Mouse (Mus musculus): ENCODE results near the gene Pycard. TPM values are rescaled to one million over a fixed set of nuclear protein-coding genes. Genes with fewer than 3 reads are reported as not detected.
A peak's percentile ranks its signal among the peaks of the same experiment; 100 is the strongest.

The Pycard gene
- polyA plus RNA-seq, 1 experiment from 2014 or later: 7.5 TPM

- Histone ChIP-seq H3K9me3 (ENCODE audit: control insufficient read depth, low read length) (no peaks in the 10 kb centered on the region), H3K9ac (replicated peaks; ENCODE audit: low read length) (no peak overlapping the region), H3K27me3 (ENCODE audit: control insufficient read depth, insufficient read depth, low read length) (no peaks in the 10 kb centered on the region), H3K36me3 (ENCODE audit: control insufficient read depth, insufficient read depth, low read length) (peaks cover 29% of the 10 kb centered on the region), H3K4me3 (replicated peaks; ENCODE audit: low read depth, low read length) (no peak overlapping the region), H3K27ac (replicated peaks; ENCODE audit: low read depth, low read length) (no peak overlapping the region), H3K4me2 (ENCODE audit: low read length) (no peak overlapping the region), H3K4me1 (ENCODE audit: control insufficient read depth, insufficient read depth, low read length) (no peaks in the 10 kb centered on the region)
- DNase-seq (no peak), ATAC-seq (ENCODE audit: low FRiP score, low TSS enrichment) (no peak)
- 55% methylated on average over 5 of the region's 5 CpGs for WGBS
Observed at GRCm38 (mm10) chr7:127992488-127993340, 953 bp downstream of the Pycard start.

- peaks cover 36% of the 10 kb centered on the region for H3K36me3 ChIP-seq (ENCODE audit: control insufficient read depth, insufficient read depth, low read length)
- no peak overlapping the region for H3K4me3 ChIP-seq (replicated peaks; ENCODE audit: low read depth, low read length)
- no peak overlapping the region for H3K4me2 ChIP-seq (ENCODE audit: low read length)
- no peak overlapping the region for H3K9ac ChIP-seq (replicated peaks; ENCODE audit: low read length)
- 49% methylated on average over 6 of the region's 6 CpGs for WGBS
- H3K9me3 ChIP-seq (ENCODE audit: control insufficient read depth, low read length): no peaks in the 10 kb centered on the region
- H3K27me3 ChIP-seq (ENCODE audit: control insufficient read depth, insufficient read depth, low read length): no peaks in the 10 kb centered on the region
- ATAC-seq (ENCODE audit: low FRiP score, low TSS enrichment) (peak; percentile 34; the same call in 1 of the 2 replicates), DNase-seq (peak; percentile 85)
- H3K27ac ChIP-seq (replicated peaks; ENCODE audit: low read depth, low read length): no peak overlapping the region
- no peaks in the 10 kb centered on the region for H3K4me1 ChIP-seq (ENCODE audit: control insufficient read depth, insufficient read depth, low read length)
Observed at GRCm38 (mm10) chr7:127991643-127992487, 1.8 kb downstream of the Pycard start.

GRCm38 (mm10) chr7:127988904-127989303 lies 4.8 kb downstream of the Pycard start:
- H3K9me3 ChIP-seq (ENCODE audit: control insufficient read depth, low read length): no peaks in the 10 kb centered on the region
- H3K9ac ChIP-seq (replicated peaks; ENCODE audit: low read length): no peak overlapping the region
- H3K4me2 ChIP-seq (ENCODE audit: low read length): no peak overlapping the region
- no peaks in the 10 kb centered on the region for H3K27me3 ChIP-seq (ENCODE audit: control insufficient read depth, insufficient read depth, low read length)
- H3K27ac ChIP-seq (replicated peaks; ENCODE audit: low read depth, low read length): no peak overlapping the region
- ATAC-seq (ENCODE audit: low FRiP score, low TSS enrichment) (no peak), DNase-seq (no peak)
- H3K4me3 ChIP-seq (replicated peaks; ENCODE audit: low read depth, low read length): no peak overlapping the region
- WGBS: 95% methylated on average over 1 of the region's 1 CpGs
- H3K4me1 ChIP-seq (ENCODE audit: control insufficient read depth, insufficient read depth, low read length): no peaks in the 10 kb centered on the region
- peaks cover 66% of the 10 kb centered on the region for H3K36me3 ChIP-seq (ENCODE audit: control insufficient read depth, insufficient read depth, low read length)

- DNase-seq (no peak), ATAC-seq (ENCODE audit: low FRiP score, low TSS enrichment) (no peak)
- 92% methylated on average over 3 of the region's 3 CpGs for WGBS
Observed at GRCm38 (mm10) chr7:127980606-127981005, 13.1 kb downstream of the Pycard start.

GRCm38 (mm10) chr7:127978856-127979255 lies 14.8 kb downstream of the Pycard start:
- H3K27me3 ChIP-seq (ENCODE audit: control insufficient read depth, insufficient read depth, low read length): no peaks in the 10 kb centered on the region
- H3K9me3 ChIP-seq (ENCODE audit: control insufficient read depth, low read length): no peaks in the 10 kb centered on the region
- 97% methylated on average over 2 of the region's 2 CpGs for WGBS
- no peaks in the 10 kb centered on the region for H3K4me1 ChIP-seq (ENCODE audit: control insufficient read depth, insufficient read depth, low read length)
- no peak for DNase-seq
- no peak overlapping the region for H3K9ac ChIP-seq (replicated peaks; ENCODE audit: low read length)
- H3K36me3 ChIP-seq (ENCODE audit: control insufficient read depth, insufficient read depth, low read length): peaks cover 98% of the 10 kb centered on the region
- H3K27ac ChIP-seq (replicated peaks; ENCODE audit: low read depth, low read length): no peak overlapping the region
- H3K4me2 ChIP-seq (ENCODE audit: low read length): no peak overlapping the region
- no peak for ATAC-seq (ENCODE audit: low FRiP score, low TSS enrichment)
- no peak overlapping the region for H3K4me3 ChIP-seq (replicated peaks; ENCODE audit: low read depth, low read length)

More at GRCm38 (mm10) chr7:127980606-127981005, 13.1 kb downstream of the Pycard start:
- H3K4me1 ChIP-seq (ENCODE audit: control insufficient read depth, insufficient read depth, low read length): no peaks in the 10 kb centered on the region
- peaks cover 98% of the 10 kb centered on the region for H3K36me3 ChIP-seq (ENCODE audit: control insufficient read depth, insufficient read depth, low read length)
- no peak overlapping the region for H3K4me2 ChIP-seq (ENCODE audit: low read length)
- no peaks in the 10 kb centered on the region for H3K27me3 ChIP-seq (ENCODE audit: control insufficient read depth, insufficient read depth, low read length)
- H3K9me3 ChIP-seq (ENCODE audit: control insufficient read depth, low read length): no peaks in the 10 kb centered on the region
- H3K9ac ChIP-seq (replicated peaks; ENCODE audit: low read length): no peak overlapping the region
- no peak overlapping the region for H3K4me3 ChIP-seq (replicated peaks; ENCODE audit: low read depth, low read length)
- no peak overlapping the region for H3K27ac ChIP-seq (replicated peaks; ENCODE audit: low read depth, low read length)

- 93% methylated on average over 2 of the region's 2 CpGs for WGBS
- no peak overlapping the region for H3K4me3 ChIP-seq (replicated peaks; ENCODE audit: low read depth, low read length)
- H3K9ac ChIP-seq (replicated peaks; ENCODE audit: low read length): no peak overlapping the region
- H3K9me3 ChIP-seq (ENCODE audit: control insufficient read depth, low read length): no peaks in the 10 kb centered on the region
- peaks cover 3% of the 10 kb centered on the region for H3K4me1 ChIP-seq (ENCODE audit: control insufficient read depth, insufficient read depth, low read length)
- no peak overlapping the region for H3K4me2 ChIP-seq (ENCODE audit: low read length)
- H3K27me3 ChIP-seq (ENCODE audit: control insufficient read depth, insufficient read depth, low read length): no peaks in the 10 kb centered on the region
- DNase-seq: no peak
- peaks cover 96% of the 10 kb centered on the region for H3K36me3 ChIP-seq (ENCODE audit: control insufficient read depth, insufficient read depth, low read length)
- ATAC-seq (ENCODE audit: low FRiP score, low TSS enrichment): no peak
- no peak overlapping the region for H3K27ac ChIP-seq (replicated peaks; ENCODE audit: low read depth, low read length)
Observed at GRCm38 (mm10) chr7:127974413-127974930, 19.2 kb downstream of the Pycard start.

GRCm38 (mm10) chr7:127967922-127968828 lies 25.5 kb downstream of the Pycard start:
- peaks cover 16% of the 10 kb centered on the region for H3K4me1 ChIP-seq (ENCODE audit: control insufficient read depth, insufficient read depth, low read length)

More at GRCm38 (mm10) chr7:127967922-127968828, 25.5 kb downstream of the Pycard start:
- Histone ChIP-seq H3K36me3 (ENCODE audit: control insufficient read depth, insufficient read depth, low read length) (peaks cover 36% of the 10 kb centered on the region), H3K4me2 (ENCODE audit: low read length) (peak overlapping the region; percentile 88), H3K9ac (replicated peaks; ENCODE audit: low read length) (peak overlapping the region; percentile 95), H3K9me3 (ENCODE audit: control insufficient read depth, low read length) (no peaks in the 10 kb centered on the region), H3K27ac (replicated peaks; ENCODE audit: low read depth, low read length) (peak overlapping the region; percentile 98), H3K4me3 (replicated peaks; ENCODE audit: low read depth, low read length) (peak overlapping the region; percentile 100), H3K27me3 (ENCODE audit: control insufficient read depth, insufficient read depth, low read length) (no peaks in the 10 kb centered on the region)
- peak; percentile 91 for DNase-seq
- peak; percentile 44; the same call in 1 of the 2 replicates for ATAC-seq (ENCODE audit: low FRiP score, low TSS enrichment)
- under 1% methylated on average over 42 of the region's 42 CpGs for WGBS
